Mouse (Mus musculus) E14TG2a.4 (cell line): ENCODE measurements at regions not wholly inside any gene's neighbourhood (a gene's known extent, or its start where the extent isn't known, plus 50 kb on each side); places are given as distances from the start of the nearest gene placed in this dataset.
A peak's percentile ranks its signal among the peaks of the same experiment; 100 is the strongest.

Source experiments
- H3K27me3 ChIP-seq: 2 replicates; pipeline ENCODE4 v1.6.1; 2014; ENCODE audit warnings: low read length, control low read depth; ENCODE audit not compliant: insufficient read depth
- H3K36me3 ChIP-seq: 2 replicates; pipeline ENCODE4 v1.6.1; 2014; ENCODE audit warnings: low read length, control low read depth; ENCODE audit not compliant: insufficient read depth
- H3K4me1 ChIP-seq: replicated peaks from 2 replicates; pipeline ENCODE4 v1.6.1; 2014; ENCODE audit warnings: low read depth, low read length, control low read depth
- H3K4me3 ChIP-seq: replicated peaks from 2 replicates; pipeline ENCODE4 v1.5.1; 2014; ENCODE audit warnings: mild to moderate bottlenecking, low read length
- H3K9me3 ChIP-seq: 2 replicates; pipeline ENCODE4 v1.6.1; 2014; ENCODE audit warnings: low read length, control low read depth
- CTCF ChIP-seq: conservative IDR thresholded peaks from 2 replicates; pipeline ENCODE4 v1.5.1; 2014; ENCODE audit warnings: low read length
- NANOG ChIP-seq: IDR thresholded peaks from 2 replicates; pipeline ENCODE4 v1.6.1; 2014; ENCODE audit warnings: borderline replicate concordance, low read length, mixed read lengths
- POU5F1 ChIP-seq: IDR thresholded peaks from 2 replicates; pipeline ENCODE4 v1.6.1; 2014; ENCODE audit warnings: low read length, borderline replicate concordance

DNA sequence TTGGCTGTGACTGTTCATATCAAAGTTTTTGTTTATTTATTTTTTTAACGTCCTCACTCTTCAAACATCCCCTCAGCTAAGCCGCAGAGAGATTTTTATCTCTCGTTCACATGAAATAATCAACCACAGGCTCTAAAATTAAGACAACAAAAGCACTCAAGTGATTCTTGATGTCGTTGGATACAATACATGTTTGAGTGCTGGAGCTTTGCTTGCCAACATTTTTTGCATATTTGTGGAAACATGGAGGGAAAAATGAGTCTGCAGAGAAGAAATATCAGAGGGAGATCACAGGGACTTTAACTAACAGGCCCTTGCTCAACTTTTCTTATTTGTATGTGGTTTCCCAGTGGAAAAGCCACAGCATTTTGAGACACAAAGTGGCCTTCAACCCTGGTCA is 338.0 kb upstream of the Mgmt start:
- Histone ChIP-seq H3K27me3 (no peaks in the 10 kb centered on the region; the same call in 1 of the 2 replicates), H3K9me3 (no peaks in the 10 kb centered on the region), H3K4me1 (no peaks in the 10 kb centered on the region), H3K36me3 (no peaks in the 10 kb centered on the region), H3K4me3 (no peak overlapping the region)
- TF ChIP-seq NANOG (no peak), POU5F1 (no peak), CTCF (no peak)

- Histone ChIP-seq H3K4me3 (no peak overlapping the region), H3K36me3 (no peaks in the 10 kb centered on the region), H3K9me3 (no peaks in the 10 kb centered on the region), H3K4me1 (no peaks in the 10 kb centered on the region), H3K27me3 (no peaks in the 10 kb centered on the region)
- TF ChIP-seq CTCF = no peak
Measured at GRCm38 (mm10) chr7:136559536-136559935, 334.9 kb upstream of the Mgmt start.

DNA sequence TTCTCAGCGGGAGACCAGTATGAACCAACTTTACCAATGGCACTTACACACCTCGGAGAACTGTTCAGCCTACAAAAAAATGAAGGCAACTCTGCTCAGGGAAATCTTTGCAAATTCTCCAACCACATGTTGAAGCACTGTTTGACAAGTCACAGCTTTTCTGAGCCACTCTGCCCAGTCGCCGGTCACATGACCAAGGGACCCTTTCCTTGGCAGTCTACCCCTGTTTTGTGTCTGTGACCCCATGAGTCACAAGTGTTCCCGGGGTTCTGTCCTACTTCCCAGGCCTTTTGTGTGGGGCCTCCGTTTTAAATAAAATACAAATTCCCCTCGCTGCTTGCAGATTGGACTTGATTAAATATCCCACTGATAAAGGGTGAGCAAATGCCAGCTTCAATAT is 323.5 kb upstream of the Mgmt start:
- Histone ChIP-seq H3K36me3 (no peaks in the 10 kb centered on the region), H3K4me3 (no peak overlapping the region), H3K4me1 (no peaks in the 10 kb centered on the region), H3K27me3 (no peaks in the 10 kb centered on the region), H3K9me3 (peaks cover 5% of the 10 kb centered on the region; the same call in 1 of the 2 replicates)
- TF ChIP-seq NANOG (no peak), CTCF (no peak), POU5F1 (no peak)

DNA sequence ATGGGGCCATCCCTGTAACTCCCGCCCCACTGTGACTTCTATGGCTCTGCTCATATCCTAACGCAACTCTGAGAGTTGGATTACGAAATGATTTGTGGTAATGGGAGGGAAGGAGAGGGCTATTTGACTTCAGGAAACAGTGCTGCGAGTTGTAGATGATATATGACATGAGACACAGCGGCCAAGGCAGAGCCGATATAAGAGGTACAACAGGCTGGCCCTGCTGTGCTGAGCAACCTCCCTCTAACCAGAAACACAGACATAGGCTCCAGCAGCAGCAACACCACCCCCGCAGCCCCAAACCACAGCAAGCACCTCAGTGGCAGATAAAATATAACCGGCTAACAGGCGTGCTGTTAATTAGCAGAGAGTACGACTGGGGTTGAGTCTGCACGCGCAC is 312.5 kb upstream of the Mgmt start:
- TF ChIP-seq POU5F1 (no peak), CTCF (no peak), NANOG (no peak)
- Histone ChIP-seq H3K4me1 (peaks cover 8% of the 10 kb centered on the region; the same call in 1 of the 2 replicates), H3K27me3 (peaks cover 32% of the 10 kb centered on the region), H3K36me3 (no peaks in the 10 kb centered on the region), H3K4me3 (no peak overlapping the region), H3K9me3 (no peaks in the 10 kb centered on the region)

GRCm38 (mm10) chr7:136584361-136584760 is 310.1 kb upstream of the Mgmt start:
- H3K9me3 ChIP-seq = no peaks in the 10 kb centered on the region
- peaks cover 8% of the 10 kb centered on the region; the same call in 1 of the 2 replicates for H3K4me1 ChIP-seq
- H3K4me3 ChIP-seq = no peak overlapping the region
- H3K27me3 ChIP-seq = peaks cover 32% of the 10 kb centered on the region
- TF ChIP-seq NANOG = no peak
- TF ChIP-seq POU5F1 = no peak
- no peaks in the 10 kb centered on the region for H3K36me3 ChIP-seq

GRCm38 (mm10) chr7:136588491-136588890 is 305.9 kb upstream of the Mgmt start:
- Histone ChIP-seq H3K4me1 (peaks cover 8% of the 10 kb centered on the region; the same call in 1 of the 2 replicates), H3K4me3 (no peak overlapping the region), H3K9me3 (no peaks in the 10 kb centered on the region), H3K36me3 (no peaks in the 10 kb centered on the region), H3K27me3 (peaks cover 17% of the 10 kb centered on the region)
- TF ChIP-seq CTCF (no peak), POU5F1 (no peak), NANOG (no peak)

DNA sequence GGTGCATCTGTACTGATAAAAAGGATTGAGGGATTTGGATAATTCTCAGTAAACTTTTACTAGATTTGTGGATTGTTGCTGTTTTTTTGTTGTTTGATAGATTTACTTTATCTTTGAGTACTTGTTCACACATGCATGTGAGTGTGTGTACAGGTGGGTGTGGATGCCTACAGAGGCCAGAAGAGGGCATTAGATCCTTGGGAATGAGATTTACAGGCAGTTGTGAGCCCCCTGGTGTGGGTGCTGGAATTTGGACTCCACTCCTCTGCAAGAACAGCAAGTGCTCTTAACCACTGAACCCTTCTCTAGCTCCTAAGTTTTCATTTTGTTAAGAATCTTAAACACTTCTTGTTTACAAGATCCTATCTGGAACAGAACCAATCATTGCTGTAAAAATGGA is 303.5 kb upstream of the Mgmt start:
- TF ChIP-seq POU5F1 (no peak), NANOG (no peak), CTCF (peak; percentile 40)

DNA sequence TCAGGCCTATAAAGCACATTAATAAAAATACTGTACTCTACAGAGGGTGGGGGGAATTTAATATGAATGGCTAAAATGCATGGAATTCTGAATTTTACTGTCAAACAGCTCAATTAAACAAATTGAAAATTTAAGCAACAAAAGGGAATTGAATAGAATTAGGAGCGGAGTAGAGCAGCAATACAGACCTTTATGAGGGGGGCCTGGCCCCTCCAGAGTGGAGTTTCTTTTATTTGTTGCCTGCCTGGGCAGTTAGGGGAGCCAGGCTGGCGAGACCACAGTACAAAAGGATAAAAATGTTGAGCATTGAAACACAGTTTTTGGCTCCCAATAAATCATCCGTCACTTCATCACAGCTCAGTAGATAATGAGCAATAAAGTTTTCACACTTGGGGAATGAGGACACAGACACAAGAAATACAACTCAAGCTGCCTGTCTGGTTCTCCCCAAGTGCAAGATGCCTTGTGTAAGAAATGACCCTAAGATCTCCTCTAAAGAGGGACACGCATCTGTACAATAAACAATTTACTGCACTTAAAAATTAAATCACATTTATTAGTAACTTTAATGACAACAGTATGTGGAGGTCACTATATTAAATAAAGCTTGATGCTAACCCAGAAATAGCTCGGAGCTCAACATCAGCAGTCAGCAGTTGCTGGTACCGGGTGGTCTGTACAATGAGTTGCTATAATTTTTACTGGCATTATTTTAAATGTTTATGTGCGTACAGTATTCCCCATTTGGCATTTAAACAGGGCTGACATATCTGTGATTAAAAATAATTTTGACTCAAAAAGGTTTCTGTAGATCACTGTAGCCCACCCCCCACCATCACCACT is 286.9 kb upstream of the Mgmt start:
- Histone ChIP-seq H3K4me1 (no peaks in the 10 kb centered on the region), H3K4me3 (no peak overlapping the region), H3K27me3 (no peaks in the 10 kb centered on the region), H3K36me3 (no peaks in the 10 kb centered on the region), H3K9me3 (0 out of 2 replicates have a peak, but pooled peaks cover 3% of the 10 kb centered on the region)
- TF ChIP-seq NANOG (no peak), POU5F1 (no peak), CTCF (no peak)

More for the DNA sequence above, 303.5 kb upstream of the Mgmt start:
- Histone ChIP-seq H3K4me3 (no peak overlapping the region), H3K9me3 (no peaks in the 10 kb centered on the region), H3K36me3 (no peaks in the 10 kb centered on the region), H3K4me1 (no peaks in the 10 kb centered on the region), H3K27me3 (peaks cover 6% of the 10 kb centered on the region)

DNA sequence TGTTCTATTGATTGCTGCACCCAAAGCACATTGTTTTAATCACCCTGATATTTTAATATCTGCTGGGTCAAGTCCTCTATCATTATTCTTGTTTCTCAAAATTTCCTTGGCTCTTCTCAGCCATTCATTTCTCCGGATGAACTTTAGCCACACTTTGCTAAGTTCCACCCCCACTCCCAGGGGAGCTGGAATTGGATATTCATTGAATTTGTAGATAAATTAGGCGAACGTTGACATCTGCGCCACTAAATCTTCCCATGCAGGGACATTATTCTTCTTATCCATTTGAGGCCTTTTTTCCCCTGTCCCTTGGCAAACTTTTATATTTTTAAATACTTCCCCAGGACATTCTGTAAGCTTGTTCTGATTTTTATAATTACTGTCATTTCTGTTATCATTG is 280.9 kb upstream of the Mgmt start:
- Histone ChIP-seq H3K4me3 (no peak overlapping the region), H3K4me1 (no peaks in the 10 kb centered on the region), H3K36me3 (no peaks in the 10 kb centered on the region), H3K9me3 (no peaks in the 10 kb centered on the region), H3K27me3 (no peaks in the 10 kb centered on the region)
- TF ChIP-seq CTCF = no peak
- no peak for TF ChIP-seq POU5F1
- TF ChIP-seq NANOG = no peak
